Mouse (Mus musculus): ENCODE results near the gene Col4a2. TPM values are rescaled to one million over a fixed set of nuclear protein-coding genes. Genes with fewer than 3 reads are reported as not detected.
A peak's percentile ranks its signal among the peaks of the same experiment; 100 is the strongest.

Gene Col4a2
- polyA plus RNA-seq, 1 experiment from 2014 or later, result 58.8 TPM

GRCm38 (mm10) chr8:11469095-11469494 is 156.5 kb downstream of the Col4a2 start:
- H3K4me2 ChIP-seq, result no peak overlapping the region
- no peak overlapping the region for H3K27ac ChIP-seq
- H3K9ac ChIP-seq, result no peak overlapping the region
- H3K36me3 ChIP-seq, result no peaks in the 10 kb centered on the region
- no peak overlapping the region for H3K4me3 ChIP-seq
- 0 out of 2 replicates have a peak, but pooled peaks cover 8% of the 10 kb centered on the region for H3K4me1 ChIP-seq
- no peaks in the 10 kb centered on the region for H3K9me3 ChIP-seq
- 6% methylated on average over 3 of the region's 3 CpGs for WGBS
- peaks cover 28% of the 10 kb centered on the region for H3K27me3 ChIP-seq
- no peak for ATAC-seq (ENCODE audit: insufficient number of reproducible peaks, insufficient read depth, low FRiP score, low TSS enrichment, low read depth)

- Histone ChIP-seq H3K4me2 (no peak overlapping the region), H3K4me1 (0 out of 2 replicates have a peak, but pooled peaks cover 13% of the 10 kb centered on the region), H3K27me3 (peaks cover 44% of the 10 kb centered on the region), H3K9me3 (no peaks in the 10 kb centered on the region), H3K27ac (no peak overlapping the region), H3K4me3 (no peak overlapping the region), H3K36me3 (no peaks in the 10 kb centered on the region), H3K9ac (no peak overlapping the region)
- ATAC-seq (ENCODE audit: insufficient number of reproducible peaks, insufficient read depth, low FRiP score, low TSS enrichment, low read depth), result no peak
- WGBS, result 71% methylated on average over 7 of the region's 7 CpGs
Measured at GRCm38 (mm10) chr8:11470694-11471093, 158.1 kb downstream of the Col4a2 start.

GRCm38 (mm10) chr8:11471309-11471708 is 158.7 kb downstream of the Col4a2 start:
- H3K27ac ChIP-seq, result no peak overlapping the region
- H3K4me2 ChIP-seq, result no peak overlapping the region
- peaks cover 9% of the 10 kb centered on the region for H3K4me1 ChIP-seq
- H3K9me3 ChIP-seq, result no peaks in the 10 kb centered on the region
- no peak overlapping the region for H3K4me3 ChIP-seq
- H3K27me3 ChIP-seq, result peaks cover 50% of the 10 kb centered on the region
- H3K36me3 ChIP-seq, result no peaks in the 10 kb centered on the region
- ATAC-seq (ENCODE audit: insufficient number of reproducible peaks, insufficient read depth, low FRiP score, low TSS enrichment, low read depth), result no peak
- no peak overlapping the region for H3K9ac ChIP-seq
- WGBS, result 39% methylated on average over 8 of the region's 8 CpGs

- H3K4me3 ChIP-seq, result no peak overlapping the region
- H3K27me3 ChIP-seq, result peaks cover 68% of the 10 kb centered on the region
- H3K4me1 ChIP-seq, result peaks cover 19% of the 10 kb centered on the region
- no peak overlapping the region for H3K27ac ChIP-seq
- H3K4me2 ChIP-seq, result no peak overlapping the region
- no peaks in the 10 kb centered on the region for H3K9me3 ChIP-seq
- H3K9ac ChIP-seq, result no peak overlapping the region
- no peak for ATAC-seq (ENCODE audit: insufficient number of reproducible peaks, insufficient read depth, low FRiP score, low TSS enrichment, low read depth)
- 32% methylated on average over 4 of the region's 4 CpGs for WGBS
- H3K36me3 ChIP-seq, result no peaks in the 10 kb centered on the region
Measured at GRCm38 (mm10) chr8:11473072-11473471, 160.5 kb downstream of the Col4a2 start.

GRCm38 (mm10) chr8:11475397-11475796 is 162.8 kb downstream of the Col4a2 start:
- 9% methylated on average over 9 of the region's 10 CpGs for WGBS
- Histone ChIP-seq H3K4me2 (no peak overlapping the region), H3K9ac (no peak overlapping the region), H3K4me3 (no peak overlapping the region), H3K27me3 (peaks cover 91% of the 10 kb centered on the region), H3K4me1 (peaks cover 34% of the 10 kb centered on the region), H3K27ac (no peak overlapping the region), H3K36me3 (no peaks in the 10 kb centered on the region), H3K9me3 (no peaks in the 10 kb centered on the region)
- no peak for ATAC-seq (ENCODE audit: insufficient number of reproducible peaks, insufficient read depth, low FRiP score, low TSS enrichment, low read depth)

- Histone ChIP-seq H3K27me3 (peaks cover 93% of the 10 kb centered on the region), H3K27ac (no peak overlapping the region), H3K9ac (no peak overlapping the region), H3K4me3 (no peak overlapping the region), H3K9me3 (no peaks in the 10 kb centered on the region), H3K4me1 (peaks cover 34% of the 10 kb centered on the region), H3K4me2 (no peak overlapping the region), H3K36me3 (no peaks in the 10 kb centered on the region)
- ATAC-seq (ENCODE audit: insufficient number of reproducible peaks, insufficient read depth, low FRiP score, low TSS enrichment, low read depth), result no peak
- 23% methylated on average over 2 of the region's 2 CpGs for WGBS
Measured at GRCm38 (mm10) chr8:11475876-11476275, 163.3 kb downstream of the Col4a2 start.

- Histone ChIP-seq H3K4me2 (peak overlapping the region; percentile 99), H3K4me1 (peaks cover 34% of the 10 kb centered on the region), H3K9me3 (no peaks in the 10 kb centered on the region), H3K36me3 (no peaks in the 10 kb centered on the region), H3K9ac (no peak overlapping the region), H3K27me3 (peaks cover 96% of the 10 kb centered on the region), H3K4me3 (peak overlapping the region; percentile 56), H3K27ac (no peak overlapping the region)
- 5% methylated on average over 24 of the region's 24 CpGs for WGBS
- ATAC-seq (ENCODE audit: insufficient number of reproducible peaks, insufficient read depth, low FRiP score, low TSS enrichment, low read depth), result no peak
Measured at GRCm38 (mm10) chr8:11476338-11477177, 164.0 kb downstream of the Col4a2 start.

GRCm38 (mm10) chr8:11477178-11477553 is 164.6 kb downstream of the Col4a2 start:
- peak overlapping the region; percentile 56 for H3K4me3 ChIP-seq
- 4% methylated on average over 9 of the region's 9 CpGs for WGBS
- no peak overlapping the region for H3K9ac ChIP-seq
- no peaks in the 10 kb centered on the region for H3K36me3 ChIP-seq
- H3K9me3 ChIP-seq, result no peaks in the 10 kb centered on the region
- peaks cover 96% of the 10 kb centered on the region for H3K27me3 ChIP-seq
- ATAC-seq (ENCODE audit: insufficient number of reproducible peaks, insufficient read depth, low FRiP score, low TSS enrichment, low read depth), result no peak
- no peak overlapping the region for H3K27ac ChIP-seq
- peak overlapping the region; percentile 99 for H3K4me2 ChIP-seq
- H3K4me1 ChIP-seq, result peaks cover 34% of the 10 kb centered on the region

- no peaks in the 10 kb centered on the region for H3K9me3 ChIP-seq
- peak within 1 kb of the TSS; percentile 67 for H3K9ac ChIP-seq
- H3K4me1 ChIP-seq, result peaks cover 34% of the 10 kb centered on the region
- H3K4me2 ChIP-seq, result peak within 1 kb of the TSS; percentile 99
- peak; percentile 60; the same call in 1 of the 2 replicates for ATAC-seq (ENCODE audit: insufficient number of reproducible peaks, insufficient read depth, low FRiP score, low TSS enrichment, low read depth)
- WGBS, result under 1% methylated on average over 69 of the region's 69 CpGs
- H3K27ac ChIP-seq, result no peak within 1 kb of the TSS
- H3K36me3 ChIP-seq, result no peaks in the 10 kb centered on the region
- H3K27me3 ChIP-seq, result peaks cover 97% of the 10 kb centered on the region
- peak within 1 kb of the TSS; percentile 56 for H3K4me3 ChIP-seq
Measured at GRCm38 (mm10) chr8:11477811-11478761, 165.5 kb downstream of the Col4a2 start, which contains the start of gene Rab20. Gene Rab20 (minus strand): TSS chr8:11478710.

GRCm38 (mm10) chr8:11478807-11479527 is 166.4 kb downstream of the Col4a2 start:
- peaks cover 88% of the 10 kb centered on the region for H3K27me3 ChIP-seq
- peak overlapping the region; percentile 99 for H3K4me2 ChIP-seq
- H3K4me3 ChIP-seq, result peak overlapping the region; percentile 56
- ATAC-seq (ENCODE audit: insufficient number of reproducible peaks, insufficient read depth, low FRiP score, low TSS enrichment, low read depth), result no peak
- H3K36me3 ChIP-seq, result no peaks in the 10 kb centered on the region
- 0 out of 2 replicates have a peak overlapping the region, but pooled peaks have one; percentile 11 for H3K9ac ChIP-seq
- no peak overlapping the region for H3K27ac ChIP-seq
- peaks cover 34% of the 10 kb centered on the region for H3K4me1 ChIP-seq
- H3K9me3 ChIP-seq, result no peaks in the 10 kb centered on the region
- WGBS, result 1% methylated on average over 23 of the region's 23 CpGs

- Histone ChIP-seq H3K27me3 (peaks cover 82% of the 10 kb centered on the region), H3K4me1 (peaks cover 34% of the 10 kb centered on the region), H3K36me3 (no peaks in the 10 kb centered on the region), H3K9ac (no peak overlapping the region), H3K4me3 (no peak overlapping the region), H3K27ac (no peak overlapping the region), H3K4me2 (peak overlapping the region; percentile 11), H3K9me3 (no peaks in the 10 kb centered on the region)
- 2% methylated on average over 14 of the region's 14 CpGs for WGBS
- ATAC-seq (ENCODE audit: insufficient number of reproducible peaks, insufficient read depth, low FRiP score, low TSS enrichment, low read depth), result no peak
Measured at GRCm38 (mm10) chr8:11479591-11479990, 167.0 kb downstream of the Col4a2 start.

Data from embryonic facial prominence, embryonic 13.5 days (tissue).